In the genomic region with DNA sequence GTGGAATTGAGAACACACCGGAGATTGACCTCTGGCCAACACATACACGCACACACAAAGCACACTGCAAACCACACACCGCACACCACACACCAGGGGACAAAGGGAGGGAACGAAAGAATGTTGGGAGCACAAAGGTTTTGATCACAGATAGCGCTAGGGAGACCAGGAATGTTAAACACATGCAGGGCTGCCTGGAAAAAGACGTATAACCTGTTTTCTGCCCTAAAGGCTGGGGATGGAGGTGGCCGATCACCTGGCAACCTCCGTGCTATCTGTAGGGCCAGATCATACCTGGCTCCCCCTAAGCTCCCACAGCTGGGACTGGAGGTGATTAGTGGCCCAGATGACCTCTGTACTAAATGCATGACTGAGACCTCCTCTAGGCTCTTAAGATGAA, we compare ENCODE assay signal across 21 mouse cellular contexts. TPM values are rescaled to one million over a fixed set of nuclear protein-coding genes. Genes with fewer than 3 reads are reported as not detected.
"Had no signal": no experiment of that assay in that cellular context is flagged by ENCODE, and none has a peak within 500 bp of the region (broad histone marks: within the 10 kb centered on the region; RNA-seq: fewer than 3 reads in every experiment).

No protein-coding gene starts in this region.

- H3K4me2 ChIP-seq: liver, embryonic 15.5 days; lung, embryonic 15.5 days; midbrain, embryonic 12.5 days; neural tube, embryonic 12.5 days had no signal

- H3K9me3 ChIP-seq: liver, embryonic 15.5 days; lung, embryonic 15.5 days; midbrain, embryonic 12.5 days had no signal

- ATAC-seq: liver, postnatal 0 days; lung, postnatal 0 days had no signal

- DNase-seq: liver, postnatal 0 days; lung, adult 2 months; lung, postnatal 14 days; lung, postnatal 36 days; midbrain, embryonic 14.5 days; right cerebral cortex, postnatal 25 days; right cerebral cortex, postnatal 4 days; spleen, adult 18-20 months; thymus, adult 18-20 months; thymus, postnatal 14 days; thymus, postnatal 36 days had no signal

- H3K36me3 ChIP-seq: liver, embryonic 15.5 days; lung, embryonic 15.5 days; midbrain, embryonic 12.5 days; neural tube, embryonic 12.5 days had no signal

- H3K9ac ChIP-seq: liver, embryonic 15.5 days; liver, postnatal 0 days; lung, embryonic 15.5 days; midbrain, embryonic 12.5 days; neural tube, embryonic 12.5 days had no signal

- H3K4me3 ChIP-seq: liver, embryonic 15.5 days; lung, embryonic 15.5 days; megakaryocyte, embryonic 14.5 days; midbrain, embryonic 12.5 days; neural tube, embryonic 12.5 days had no signal

- H3K27ac ChIP-seq: liver, embryonic 15.5 days; lung, embryonic 15.5 days; macrophage; midbrain, embryonic 12.5 days; neural tube, embryonic 12.5 days had no signal

- H3K27me3 ChIP-seq: lung, embryonic 15.5 days; megakaryocyte, embryonic 14.5 days; neural tube, embryonic 12.5 days had no signal

- H3K4me1 ChIP-seq: lung, embryonic 15.5 days; megakaryocyte, embryonic 14.5 days; midbrain, embryonic 12.5 days; neural tube, embryonic 12.5 days had no signal

RNA-seq across cellular contexts. Expression of a gene that starts 5.2 kb away (rescaled TPM):
- total RNA-seq: megakaryocyte progenitor cell, adult 5-6 weeks; monocyte, adult 5-6 weeks; neutrophil, adult 5-6 weeks had no signal
- polyA plus RNA-seq: macrophage had no signal
